Mouse (Mus musculus) embryonic facial prominence, embryonic 15.5 days (tissue): Measurements from ENCODE around the gene March5. TPM values are rescaled to one million over a fixed set of nuclear protein-coding genes. Genes with fewer than 3 reads are reported as not detected.

Source experiments
- ATAC-seq: fragments of 200-750 bp; cut with Nextera tagmentation; 2 replicates; pipeline ENCODE4 v1.8.0; 2017; ENCODE audit warnings: low read depth, moderate TSS enrichment; ENCODE audit not compliant: insufficient number of reproducible peaks, low FRiP score, low TSS enrichment
- H3K27ac ChIP-seq: fragments of 300-500 bp; sonication (generic); replicated peaks from 2 replicates; pipeline ENCODE4 v1.5.1; 2015; ENCODE audit warnings: mild to moderate bottlenecking, inconsistent platforms
- H3K27me3 ChIP-seq: fragments of 300-500 bp; sonication (generic); 2 replicates; pipeline ENCODE4 v1.6.1; 2015; ENCODE audit warnings: inconsistent platforms
- H3K36me3 ChIP-seq: fragments of 300-500 bp; sonication (generic); 2 replicates; pipeline ENCODE4 v1.6.1; 2015; ENCODE audit warnings: mild to moderate bottlenecking, inconsistent platforms
- H3K4me1 ChIP-seq: fragments of 300-500 bp; sonication (generic); 2 replicates; pipeline ENCODE4 v1.6.1; 2015; ENCODE audit warnings: inconsistent platforms
- H3K4me2 ChIP-seq: fragments of 300-500 bp; sonication (generic); replicated peaks from 2 replicates; pipeline ENCODE4 v1.6.1; 2015; ENCODE audit warnings: mild to moderate bottlenecking, inconsistent platforms
- H3K4me3 ChIP-seq: fragments of 300-500 bp; sonication (generic); replicated peaks from 2 replicates; pipeline ENCODE4 v1.5.1; 2015; ENCODE audit warnings: mild to moderate bottlenecking, inconsistent platforms
- H3K9ac ChIP-seq: fragments of 300-500 bp; sonication (generic); 2 replicates; pipeline ENCODE4 v1.6.1; 2015; ENCODE audit warnings: inconsistent platforms
- H3K9me3 ChIP-seq: fragments of 300-500 bp; sonication (generic); replicated peaks from 2 replicates; pipeline ENCODE4 v1.6.1; 2016; ENCODE audit warnings: inconsistent platforms
- WGBS: fragments of 180-500 bp; shearing (Covaris S2); methylation state at CpG from one replicate; pipeline ENCODE4 v1.1.7; 2015; 5-methylcytosine and 5-hydroxymethylcytosine counted together
- polyA plus RNA-seq: library from polyadenylated mRNA; unstranded; fragments of >200 nt; fragmentation: Nextera tagmentation; extraction: Ambion mirVana; gene quantifications from 2 replicates; pipeline ENCODE4 v1.2.1, GENCODE M21; 2015

The March5 gene
- polyA plus RNA-seq, 1 experiment from 2014 or later = 87.7 TPM

- Histone ChIP-seq H3K36me3 (no peaks in the 10 kb centered on the region), H3K4me2 (no peak overlapping the region), H3K27ac (no peak overlapping the region), H3K4me3 (no peak overlapping the region), H3K9ac (no peak overlapping the region), H3K9me3 (no peaks in the 10 kb centered on the region), H3K4me1 (peaks cover 6% of the 10 kb centered on the region), H3K27me3 (peaks cover 28% of the 10 kb centered on the region)
- WGBS = 15% methylated on average over 7 of the region's 7 CpGs
- ATAC-seq = no peak; the same call in 1 of the 2 replicates
Observed at GRCm38 (mm10) chr19:37238651-37239050, 31.3 kb downstream of the March5 start.

- H3K4me3 ChIP-seq = no peak overlapping the region
- no peaks in the 10 kb centered on the region for H3K9me3 ChIP-seq
- H3K27ac ChIP-seq = no peak overlapping the region
- H3K4me2 ChIP-seq = no peak overlapping the region
- H3K4me1 ChIP-seq = peaks cover 1% of the 10 kb centered on the region
- ATAC-seq = no peak
- peaks cover 23% of the 10 kb centered on the region for H3K27me3 ChIP-seq
- H3K9ac ChIP-seq = no peak overlapping the region
- 14% methylated on average over 4 of the region's 4 CpGs for WGBS
- no peaks in the 10 kb centered on the region for H3K36me3 ChIP-seq
Observed at GRCm38 (mm10) chr19:37239096-37239495, 31.8 kb downstream of the March5 start.

GRCm38 (mm10) chr19:37241201-37241600, 33.9 kb downstream of the March5 start:
- 67% methylated on average over 5 of the region's 5 CpGs for WGBS
- Histone ChIP-seq H3K27ac (no peak overlapping the region), H3K36me3 (no peaks in the 10 kb centered on the region), H3K9me3 (no peaks in the 10 kb centered on the region), H3K4me3 (no peak overlapping the region), H3K9ac (no peak overlapping the region), H3K4me1 (no peaks in the 10 kb centered on the region), H3K27me3 (peaks cover 7% of the 10 kb centered on the region; the same call in 1 of the 2 replicates), H3K4me2 (no peak overlapping the region)
- ATAC-seq = no peak

- Histone ChIP-seq H3K4me2 (no peak overlapping the region), H3K27ac (no peak overlapping the region), H3K27me3 (peaks cover 3% of the 10 kb centered on the region; the same call in 1 of the 2 replicates), H3K4me3 (no peak overlapping the region), H3K36me3 (no peaks in the 10 kb centered on the region), H3K9ac (no peak overlapping the region), H3K4me1 (no peaks in the 10 kb centered on the region), H3K9me3 (no peaks in the 10 kb centered on the region)
- no peak for ATAC-seq
- 37% methylated on average over 2 of the region's 2 CpGs for WGBS
Observed at GRCm38 (mm10) chr19:37242707-37243106, 35.4 kb downstream of the March5 start.

- H3K36me3 ChIP-seq = no peaks in the 10 kb centered on the region
- 36% methylated on average over 3 of the region's 3 CpGs for WGBS
- no peaks in the 10 kb centered on the region for H3K9me3 ChIP-seq
- H3K27me3 ChIP-seq = no peaks in the 10 kb centered on the region
- H3K4me2 ChIP-seq = no peak overlapping the region
- no peaks in the 10 kb centered on the region for H3K4me1 ChIP-seq
- no peak overlapping the region for H3K27ac ChIP-seq
- H3K4me3 ChIP-seq = no peak overlapping the region
- no peak for ATAC-seq
- no peak overlapping the region for H3K9ac ChIP-seq
Observed at GRCm38 (mm10) chr19:37246859-37247258, 39.5 kb downstream of the March5 start.

GRCm38 (mm10) chr19:37248199-37248598, 40.9 kb downstream of the March5 start:
- no peaks in the 10 kb centered on the region for H3K36me3 ChIP-seq
- WGBS = 76% methylated on average over 3 of the region's 3 CpGs
- H3K4me2 ChIP-seq = no peak overlapping the region
- H3K27me3 ChIP-seq = no peaks in the 10 kb centered on the region
- no peaks in the 10 kb centered on the region for H3K4me1 ChIP-seq
- no peak for ATAC-seq
- no peak overlapping the region for H3K4me3 ChIP-seq
- H3K27ac ChIP-seq = no peak overlapping the region
- no peaks in the 10 kb centered on the region for H3K9me3 ChIP-seq
- no peak overlapping the region for H3K9ac ChIP-seq

GRCm38 (mm10) chr19:37252104-37252503, 44.8 kb downstream of the March5 start:
- 62% methylated on average over 6 of the region's 6 CpGs for WGBS
- Histone ChIP-seq H3K27ac (no peak overlapping the region), H3K27me3 (no peaks in the 10 kb centered on the region), H3K4me1 (no peaks in the 10 kb centered on the region), H3K4me2 (no peak overlapping the region), H3K36me3 (no peaks in the 10 kb centered on the region), H3K4me3 (no peak overlapping the region), H3K9me3 (no peaks in the 10 kb centered on the region), H3K9ac (no peak overlapping the region)
- ATAC-seq = no peak

GRCm38 (mm10) chr19:37255321-37255720, 48.0 kb downstream of the March5 start:
- no peak overlapping the region for H3K27ac ChIP-seq
- no peak overlapping the region for H3K4me3 ChIP-seq
- H3K4me2 ChIP-seq = no peak overlapping the region
- H3K36me3 ChIP-seq = no peaks in the 10 kb centered on the region
- H3K4me1 ChIP-seq = no peaks in the 10 kb centered on the region
- H3K9me3 ChIP-seq = no peaks in the 10 kb centered on the region
- no peak for ATAC-seq
- H3K9ac ChIP-seq = no peak overlapping the region
- no peaks in the 10 kb centered on the region for H3K27me3 ChIP-seq
- 86% methylated on average over 9 of the region's 9 CpGs for WGBS

GRCm38 (mm10) chr19:37262389-37262788, 55.0 kb downstream of the March5 start:
- Histone ChIP-seq H3K9me3 (no peaks in the 10 kb centered on the region), H3K4me3 (no peak overlapping the region), H3K4me1 (no peaks in the 10 kb centered on the region), H3K27me3 (no peaks in the 10 kb centered on the region), H3K9ac (no peak overlapping the region), H3K36me3 (no peaks in the 10 kb centered on the region), H3K27ac (no peak overlapping the region), H3K4me2 (no peak overlapping the region)
- 33% methylated on average over 4 of the region's 4 CpGs for WGBS
- ATAC-seq = no peak

GRCm38 (mm10) chr19:37263566-37263942, 56.2 kb downstream of the March5 start:
- 0 out of 2 replicates have a peak, but pooled peaks cover under 1% of the 10 kb centered on the region for H3K36me3 ChIP-seq
- WGBS = 65% methylated on average over 8 of the region's 8 CpGs
- no peak overlapping the region for H3K9ac ChIP-seq
- no peaks in the 10 kb centered on the region for H3K4me1 ChIP-seq
- ATAC-seq = no peak
- H3K27me3 ChIP-seq = no peaks in the 10 kb centered on the region
- no peak overlapping the region for H3K27ac ChIP-seq
- no peaks in the 10 kb centered on the region for H3K9me3 ChIP-seq
- no peak overlapping the region for H3K4me2 ChIP-seq
- no peak overlapping the region for H3K4me3 ChIP-seq

- no peak overlapping the region for H3K4me2 ChIP-seq
- H3K9ac ChIP-seq = no peak overlapping the region
- no peaks in the 10 kb centered on the region for H3K27me3 ChIP-seq
- 61% methylated on average over 23 of the region's 23 CpGs for WGBS
- H3K4me1 ChIP-seq = no peaks in the 10 kb centered on the region
- H3K9me3 ChIP-seq = no peaks in the 10 kb centered on the region
- H3K4me3 ChIP-seq = no peak overlapping the region
- no peak for ATAC-seq
- H3K27ac ChIP-seq = no peak overlapping the region
- peaks cover 7% of the 10 kb centered on the region; the same call in 1 of the 2 replicates for H3K36me3 ChIP-seq
Observed at GRCm38 (mm10) chr19:37263943-37264897, 56.9 kb downstream of the March5 start.
